Mouse (Mus musculus): ENCODE data around the gene Pou2f2.

GRCm38 (mm10) chr7:25088968-25089367 lies 90.6 kb downstream of the Pou2f2 start:
- TF ChIP-seq POLR2A (IDR thresholded peaks at IDR 0.05; ENCODE audit: extremely low read depth, insufficient read depth, low read length): no peak
- TF ChIP-seq CTCF (IDR thresholded peaks at IDR 0.05; ENCODE audit: low read depth, low read length): no peak

Data from liver, adult 2 months (tissue).